Mouse (Mus musculus) liver, adult 2 months (tissue): ENCODE measurements around the gene Palm2. TPM values are rescaled to one million over a fixed set of nuclear protein-coding genes. Genes with fewer than 3 reads are reported as not detected.

Experiments
- DNase-seq: peaks from one replicate; pipeline ENCODE4 v3.0.0-alpha.2; 2011; ENCODE audit warnings: low read depth, low spot score; ENCODE audit errors: extremely low read depth
- H3K27ac ChIP-seq: fragments of 200-500 bp; replicated peaks from 2 replicates; pipeline ENCODE4 v1.5.1; 2012; ENCODE audit warnings: low read depth, mild to moderate bottlenecking, control low read depth, inconsistent platforms, low read length; ENCODE audit not compliant: insufficient read depth
- H3K27me3 ChIP-seq: fragments of 200-500 bp; 2 replicates; pipeline ENCODE4 v1.6.1; 2012; ENCODE audit warnings: mild to moderate bottlenecking, moderate library complexity, low read length, inconsistent platforms; ENCODE audit not compliant: control insufficient read depth, insufficient read depth
- H3K36me3 ChIP-seq: fragments of 200-500 bp; 2 replicates; pipeline ENCODE4 v1.6.1; 2012; ENCODE audit warnings: low read length, inconsistent platforms; ENCODE audit not compliant: control insufficient read depth, insufficient read depth
- H3K4me1 ChIP-seq: fragments of 200-500 bp; 2 replicates; pipeline ENCODE4 v1.6.1; 2011; ENCODE audit warnings: low read length; ENCODE audit not compliant: control insufficient read depth, insufficient read depth
- H3K4me3 ChIP-seq: fragments of 200-500 bp; 2 replicates; pipeline ENCODE4 v1.5.1; 2011; ENCODE audit warnings: low read depth, mild to moderate bottlenecking, control low read depth, low read length, moderate library complexity; ENCODE audit not compliant: insufficient read depth
- H3K79me2 ChIP-seq: fragments of 200-500 bp; 2 replicates; pipeline ENCODE4 v1.6.1; 2012; ENCODE audit warnings: inconsistent platforms, mild to moderate bottlenecking, low read length, moderate library complexity; ENCODE audit not compliant: control insufficient read depth, insufficient read depth
- H3K9ac ChIP-seq: fragments of 200-500 bp; 2 replicates; pipeline ENCODE4 v1.6.1; 2012; ENCODE audit warnings: low read depth, mild to moderate bottlenecking, control low read depth, inconsistent platforms, low read length
- CTCF ChIP-seq: fragments of 200-500 bp; IDR thresholded peaks from 2 replicates; pipeline ENCODE4 v1.5.1; 2011; ENCODE audit warnings: low read depth, low read length, control low read depth
- POLR2A ChIP-seq: fragments of 200-500 bp; IDR thresholded peaks from 2 replicates; pipeline ENCODE4 v1.6.1; 2011; ENCODE audit warnings: low read length, control low read depth; ENCODE audit not compliant: insufficient read depth; ENCODE audit errors: extremely low read depth
- WGBS: fragments of 180-500 bp; shearing (Covaris S2); methylation state at CpG from one replicate; pipeline ENCODE4 v1.1.7; 2018; 5-methylcytosine and 5-hydroxymethylcytosine counted together
- polyA plus RNA-seq: library from polyadenylated mRNA; depleted of rRNA; stranded (reverse); fragments of >200 nt; gene quantifications from 2 replicates; pipeline ENCODE4 v1.2.3, GENCODE M21; 2012
- total RNA-seq: library from RNA; depleted of rRNA; stranded (reverse); fragments of >200 nt; gene quantifications from 2 replicates; pipeline ENCODE4 v1.2.3, GENCODE M21; 2014

Palm2 gene
- total and polyA plus RNA-seq, 2 experiments, result 1.0 TPM; not detected in 1

GRCm38 (mm10) chr4:57686736-57687135 lies 252.7 kb downstream of the Palm2 start:
- Histone ChIP-seq H3K27me3 (no peaks in the 10 kb centered on the region), H3K9ac (no peak overlapping the region), H3K4me3 (no peak overlapping the region), H3K36me3 (no peaks in the 10 kb centered on the region), H3K79me2 (no peaks in the 10 kb centered on the region), H3K27ac (no peak overlapping the region), H3K4me1 (no peaks in the 10 kb centered on the region)
- no peak for TF ChIP-seq POLR2A
- no peak for TF ChIP-seq CTCF
- WGBS, result 64% methylated on average over 3 of the region's 3 CpGs
- no peak for DNase-seq

GRCm38 (mm10) chr4:57687583-57687982 lies 253.5 kb downstream of the Palm2 start:
- WGBS, result 82% methylated on average over 3 of the region's 3 CpGs
- no peaks in the 10 kb centered on the region for H3K79me2 ChIP-seq
- no peak overlapping the region for H3K27ac ChIP-seq
- H3K4me1 ChIP-seq, result no peaks in the 10 kb centered on the region
- H3K27me3 ChIP-seq, result no peaks in the 10 kb centered on the region
- DNase-seq, result no peak
- no peak overlapping the region for H3K9ac ChIP-seq
- no peak overlapping the region for H3K4me3 ChIP-seq
- TF ChIP-seq POLR2A, result no peak
- TF ChIP-seq CTCF, result no peak
- H3K36me3 ChIP-seq, result no peaks in the 10 kb centered on the region

- WGBS, result 76% methylated on average over 9 of the region's 9 CpGs
- H3K4me1 ChIP-seq, result no peaks in the 10 kb centered on the region
- no peak for DNase-seq
- H3K79me2 ChIP-seq, result no peaks in the 10 kb centered on the region
- TF ChIP-seq POLR2A, result no peak
- no peak for TF ChIP-seq CTCF
- no peak overlapping the region for H3K4me3 ChIP-seq
- no peak overlapping the region for H3K9ac ChIP-seq
- no peak overlapping the region for H3K27ac ChIP-seq
- H3K27me3 ChIP-seq, result no peaks in the 10 kb centered on the region
- H3K36me3 ChIP-seq, result no peaks in the 10 kb centered on the region
Measured at GRCm38 (mm10) chr4:57688131-57688530, 254.1 kb downstream of the Palm2 start.

- H3K79me2 ChIP-seq, result no peaks in the 10 kb centered on the region
- H3K36me3 ChIP-seq, result no peaks in the 10 kb centered on the region
- DNase-seq, result no peak
- H3K4me3 ChIP-seq, result no peak overlapping the region
- H3K27me3 ChIP-seq, result no peaks in the 10 kb centered on the region
- no peak for TF ChIP-seq CTCF
- TF ChIP-seq POLR2A, result no peak
- H3K9ac ChIP-seq, result no peak overlapping the region
- H3K4me1 ChIP-seq, result peaks cover 2% of the 10 kb centered on the region; the same call in 1 of the 2 replicates
- WGBS, result 66% methylated on average over 6 of the region's 6 CpGs
- H3K27ac ChIP-seq, result no peak overlapping the region
Measured at GRCm38 (mm10) chr4:57690001-57690400, 256.0 kb downstream of the Palm2 start.

GRCm38 (mm10) chr4:57690805-57691204 lies 256.8 kb downstream of the Palm2 start:
- no peaks in the 10 kb centered on the region for H3K36me3 ChIP-seq
- H3K4me1 ChIP-seq, result peaks cover 2% of the 10 kb centered on the region
- no peaks in the 10 kb centered on the region for H3K27me3 ChIP-seq
- no peak overlapping the region for H3K9ac ChIP-seq
- no peak for DNase-seq
- no peak for TF ChIP-seq CTCF
- WGBS, result 53% methylated on average over 1 of the region's 1 CpGs
- H3K4me3 ChIP-seq, result no peak overlapping the region
- no peak overlapping the region for H3K27ac ChIP-seq
- no peaks in the 10 kb centered on the region for H3K79me2 ChIP-seq

- H3K27me3 ChIP-seq, result no peaks in the 10 kb centered on the region
- no peak overlapping the region for H3K9ac ChIP-seq
- H3K4me1 ChIP-seq, result peaks cover 2% of the 10 kb centered on the region
- H3K27ac ChIP-seq, result peak overlapping the region; percentile 70
- DNase-seq, result peak; percentile 12
- H3K4me3 ChIP-seq, result no peak overlapping the region
- no peaks in the 10 kb centered on the region for H3K79me2 ChIP-seq
- no peaks in the 10 kb centered on the region for H3K36me3 ChIP-seq
- 74% methylated on average over 5 of the region's 5 CpGs for WGBS
- TF ChIP-seq CTCF, result no peak
Measured at GRCm38 (mm10) chr4:57694356-57695136, 260.5 kb downstream of the Palm2 start.
